Mouse (Mus musculus) liver, adult 2 months (tissue): Measurements from ENCODE around the gene Slc35f6.

Experiments used
- CTCF ChIP-seq: fragments of 200-500 bp; IDR thresholded peaks from 2 replicates; pipeline ENCODE4 v1.5.1; 2011; ENCODE audit warnings: low read depth, low read length, control low read depth
- POLR2A ChIP-seq: fragments of 200-500 bp; IDR thresholded peaks from 2 replicates; pipeline ENCODE4 v1.6.1; 2011; ENCODE audit warnings: low read length, control low read depth; ENCODE audit not compliant: insufficient read depth; ENCODE audit errors: extremely low read depth

DNA sequence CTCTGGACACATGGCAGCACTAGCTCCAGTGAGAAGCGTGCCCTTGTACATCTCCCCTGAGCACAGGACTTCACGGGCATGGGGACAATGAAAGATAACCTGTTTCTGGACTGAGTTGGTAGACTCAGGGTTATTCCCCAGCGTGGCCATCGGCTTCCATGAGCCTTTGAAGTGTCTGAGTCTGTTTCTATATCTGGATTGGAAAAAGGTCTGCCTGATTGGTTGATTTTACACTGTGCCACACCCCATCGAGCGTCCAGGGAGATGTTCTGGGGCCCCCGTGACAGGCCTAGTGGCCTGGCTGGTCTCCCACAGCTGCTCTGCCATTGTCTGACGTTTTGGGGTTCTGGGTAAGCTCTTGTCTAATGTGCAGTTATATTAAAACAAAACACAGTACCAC is 7.3 kb downstream of the Slc35f6 start:
- TF ChIP-seq CTCF (no peak), POLR2A (no peak)
